Mouse (Mus musculus): ENCODE measurements around the gene Unc79. TPM values are rescaled to one million over a fixed set of nuclear protein-coding genes. Genes with fewer than 3 reads are reported as not detected.
A peak's percentile ranks its signal among the peaks of the same experiment; 100 is the strongest.

Unc79 gene
- polyA plus RNA-seq, 1 experiment: not detected

DNA sequence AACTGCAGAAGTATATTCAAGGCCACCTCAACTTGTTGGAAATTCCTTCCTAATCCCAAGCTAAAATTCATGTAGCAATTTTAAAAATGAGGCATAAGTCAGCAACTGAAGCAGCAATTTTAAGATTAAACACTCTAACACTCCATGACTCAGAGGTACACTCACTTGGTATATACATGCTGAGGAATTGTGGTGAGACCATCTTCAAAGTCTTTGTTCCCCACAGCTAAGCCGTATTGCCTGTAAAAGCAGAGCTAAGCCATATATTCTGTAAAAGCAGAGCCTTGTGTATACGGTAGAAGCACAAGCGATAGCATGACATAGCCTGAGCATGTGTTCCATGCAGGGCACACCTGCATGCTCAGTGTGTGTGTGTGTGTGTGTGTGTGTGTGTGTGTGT is 206.7 kb downstream of the Unc79 start:
- H3K4me3 ChIP-seq (ENCODE audit: insufficient read depth, low read depth, low read length): no peak overlapping the region
- H3K27ac ChIP-seq (ENCODE audit: insufficient read depth, low read depth, low read length): no peak overlapping the region
- TF ChIP-seq CTCF (IDR thresholded peaks at IDR 0.05; ENCODE audit: insufficient read depth, low read depth, low read length) (no peak), POLR2A (IDR thresholded peaks at IDR 0.05; ENCODE audit: insufficient read depth, low read depth, low read length) (no peak)
- WGBS: 63% methylated on average over 3 of the region's 3 CpGs
- H3K4me1 ChIP-seq (ENCODE audit: control insufficient read depth, insufficient read depth, low read length): peaks cover 20% of the 10 kb centered on the region

DNA sequence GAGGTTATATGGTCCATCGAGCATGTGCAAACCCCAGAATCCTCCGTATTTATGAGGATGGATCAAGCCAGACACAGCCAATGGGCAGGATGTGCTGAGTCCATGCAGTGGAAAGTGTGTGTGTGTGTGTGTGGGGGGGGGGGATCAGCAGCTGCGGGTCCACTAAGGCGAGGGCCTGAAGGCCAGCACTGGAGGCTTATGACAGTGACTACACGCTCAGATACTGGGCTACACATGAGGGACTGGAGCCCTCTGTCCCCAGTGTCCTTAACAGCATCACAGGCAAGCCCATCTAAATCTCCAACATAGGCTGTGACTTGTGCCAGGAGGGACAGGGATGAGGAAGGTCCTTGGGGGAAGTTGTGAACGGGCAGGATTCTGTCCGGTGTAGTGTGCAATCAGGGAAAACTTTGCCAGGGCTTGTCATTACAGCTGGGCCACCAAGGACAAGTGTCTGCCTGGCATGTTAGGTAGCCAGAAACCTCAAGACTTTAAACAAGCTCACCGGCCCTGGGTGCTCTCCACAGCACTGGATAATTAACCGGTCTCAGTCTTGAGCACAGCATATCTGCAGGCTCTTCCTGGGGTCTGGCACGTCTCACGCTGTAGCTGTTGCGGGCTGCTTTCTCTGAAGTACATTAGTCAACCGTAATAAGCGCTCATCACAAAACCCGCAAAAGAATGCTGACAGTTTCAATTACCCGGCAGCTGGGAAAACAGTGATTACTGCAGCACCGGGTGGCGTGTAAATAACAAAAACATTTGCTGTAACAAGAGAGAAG is 208.7 kb downstream of the Unc79 start:
- Histone ChIP-seq H3K27ac (ENCODE audit: insufficient read depth, low read depth, low read length) (peak overlapping the region; percentile 85), H3K4me3 (ENCODE audit: insufficient read depth, low read depth, low read length) (no peak overlapping the region), H3K4me1 (ENCODE audit: control insufficient read depth, insufficient read depth, low read length) (peaks cover 23% of the 10 kb centered on the region)
- 27% methylated on average over 18 of the region's 18 CpGs for WGBS
- TF ChIP-seq POLR2A (IDR thresholded peaks at IDR 0.05; ENCODE audit: insufficient read depth, low read depth, low read length): no peak
- TF ChIP-seq CTCF (IDR thresholded peaks at IDR 0.05; ENCODE audit: insufficient read depth, low read depth, low read length): no peak

DNA sequence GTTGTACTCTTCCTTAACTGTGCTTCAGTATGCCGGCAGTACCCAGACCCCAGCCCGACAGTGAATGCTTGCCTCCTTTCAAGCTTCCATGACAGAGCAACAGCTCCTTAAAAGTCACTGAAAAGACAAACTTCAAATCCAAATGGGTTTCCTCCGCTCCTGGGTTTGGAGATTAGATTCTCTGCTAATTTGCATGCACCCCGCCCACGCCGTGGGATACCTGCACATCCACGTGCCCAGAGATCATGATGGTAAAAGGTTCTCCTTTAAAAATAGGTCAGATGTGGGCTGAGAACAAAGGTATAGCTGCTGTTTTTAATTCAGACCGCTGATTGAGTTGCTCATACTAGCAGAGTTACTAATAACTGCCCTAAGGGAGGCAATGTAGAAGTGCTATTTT is 210.4 kb downstream of the Unc79 start:
- WGBS: 74% methylated on average over 8 of the region's 8 CpGs

DNA sequence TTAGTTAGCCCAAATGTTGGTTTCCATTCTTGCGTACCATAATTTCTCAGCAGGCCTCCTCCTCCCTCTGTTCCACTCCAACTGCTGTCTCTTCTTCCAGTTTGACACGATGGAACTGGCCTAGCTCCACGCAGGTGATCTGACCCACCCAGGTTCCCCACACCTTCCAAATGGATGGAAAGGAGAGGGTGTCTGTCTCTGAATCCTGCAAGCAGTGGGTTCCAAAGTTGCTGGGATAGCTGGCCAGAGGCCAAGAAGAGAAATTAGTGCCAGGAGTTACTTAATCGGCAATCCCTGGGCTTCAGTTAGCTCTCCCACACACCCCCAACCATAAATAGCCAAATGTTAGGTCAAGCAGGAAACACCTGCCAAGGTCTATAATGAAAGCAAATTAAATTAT is 212.1 kb downstream of the Unc79 start:
- peaks cover 30% of the 10 kb centered on the region for H3K4me1 ChIP-seq (ENCODE audit: control insufficient read depth, insufficient read depth, low read length)
- TF ChIP-seq CTCF (IDR thresholded peaks at IDR 0.05; ENCODE audit: insufficient read depth, low read depth, low read length): no peak
- TF ChIP-seq POLR2A (IDR thresholded peaks at IDR 0.05; ENCODE audit: insufficient read depth, low read depth, low read length): no peak
- H3K4me3 ChIP-seq (ENCODE audit: insufficient read depth, low read depth, low read length): no peak overlapping the region
- 77% methylated on average over 4 of the region's 4 CpGs for WGBS
- no peak overlapping the region for H3K27ac ChIP-seq (ENCODE audit: insufficient read depth, low read depth, low read length)

More for the DNA sequence above, 210.4 kb downstream of the Unc79 start:
- Histone ChIP-seq H3K27ac (ENCODE audit: insufficient read depth, low read depth, low read length) (no peak overlapping the region), H3K4me1 (ENCODE audit: control insufficient read depth, insufficient read depth, low read length) (peaks cover 23% of the 10 kb centered on the region), H3K4me3 (ENCODE audit: insufficient read depth, low read depth, low read length) (no peak overlapping the region)
- TF ChIP-seq POLR2A (IDR thresholded peaks at IDR 0.05; ENCODE audit: insufficient read depth, low read depth, low read length) (no peak), CTCF (IDR thresholded peaks at IDR 0.05; ENCODE audit: insufficient read depth, low read depth, low read length) (no peak)

DNA sequence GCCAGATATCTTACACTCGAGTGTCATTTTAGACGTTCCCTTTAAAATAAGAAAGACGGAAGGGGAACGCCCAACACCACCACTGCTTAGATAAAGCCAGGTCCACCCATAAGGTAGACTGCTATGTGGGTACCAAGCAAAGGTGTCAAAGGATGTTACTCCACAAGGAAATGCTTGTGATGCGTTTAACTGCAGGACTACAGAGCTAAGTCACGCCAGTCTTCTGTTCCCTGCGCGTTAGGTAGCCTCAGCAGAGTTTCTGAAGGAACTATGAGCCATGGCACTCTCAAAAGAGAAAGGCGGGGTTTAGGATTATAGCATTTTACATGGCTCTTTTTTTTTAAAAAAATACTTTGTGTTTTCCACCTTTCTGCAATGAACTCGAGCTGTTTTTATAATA is 214.9 kb downstream of the Unc79 start:
- 92% methylated on average over 10 of the region's 10 CpGs for WGBS

DNA sequence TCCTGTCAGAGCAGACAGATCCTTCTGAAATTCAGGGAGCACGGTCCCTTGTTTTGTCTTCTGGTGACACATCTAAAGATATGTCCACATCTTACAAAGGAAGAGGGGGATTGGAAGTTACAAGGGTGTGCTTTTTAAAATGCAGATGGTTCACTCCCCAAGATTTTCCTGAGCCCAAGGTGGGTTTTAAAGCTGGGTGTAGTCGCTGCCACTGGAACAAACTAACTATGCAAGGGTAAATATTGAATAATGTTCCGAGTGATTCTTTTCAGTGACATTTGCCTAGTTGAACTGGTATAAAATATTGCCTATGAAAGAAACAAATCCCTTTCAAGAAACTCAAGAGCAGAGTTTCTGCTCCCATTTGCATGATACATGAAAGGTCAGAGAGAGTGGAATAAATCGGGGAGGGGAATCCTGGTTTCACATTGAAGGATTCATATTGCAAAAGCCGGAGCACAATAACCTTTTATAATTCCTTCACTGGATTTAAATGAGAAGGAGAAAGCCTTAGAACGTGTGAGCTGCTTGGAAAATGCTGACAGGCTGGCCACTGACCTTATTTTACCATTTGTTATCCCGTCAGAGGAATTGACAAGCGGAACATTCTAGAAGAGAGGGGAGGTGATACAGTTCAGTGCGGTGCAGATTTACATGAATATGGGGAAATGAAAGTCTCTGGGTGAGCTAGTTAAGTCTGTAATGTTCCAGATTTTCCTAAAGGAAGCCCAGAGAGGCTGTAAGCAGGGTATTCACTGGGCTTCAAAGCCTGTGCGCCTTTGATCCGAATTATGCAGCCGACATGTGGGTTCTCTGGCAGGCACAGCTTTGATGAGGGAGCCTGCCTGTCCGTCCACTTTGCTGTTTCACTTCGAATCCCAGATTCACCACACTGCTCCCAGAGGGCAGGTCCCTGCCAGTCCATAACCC is 215.7 kb downstream of the Unc79 start:
- TF ChIP-seq POLR2A (IDR thresholded peaks at IDR 0.05; ENCODE audit: insufficient read depth, low read depth, low read length) (no peak), CTCF (IDR thresholded peaks at IDR 0.05; ENCODE audit: insufficient read depth, low read depth, low read length) (no peak)
- H3K4me3 ChIP-seq (ENCODE audit: insufficient read depth, low read depth, low read length): no peak overlapping the region
- 67% methylated on average over 14 of the region's 14 CpGs for WGBS
- peaks cover 17% of the 10 kb centered on the region for H3K4me1 ChIP-seq (ENCODE audit: control insufficient read depth, insufficient read depth, low read length)
- no peak overlapping the region for H3K27ac ChIP-seq (ENCODE audit: insufficient read depth, low read depth, low read length)

More for the DNA sequence above, 214.9 kb downstream of the Unc79 start:
- no peak overlapping the region for H3K4me3 ChIP-seq (ENCODE audit: insufficient read depth, low read depth, low read length)
- no peak for TF ChIP-seq POLR2A (IDR thresholded peaks at IDR 0.05; ENCODE audit: insufficient read depth, low read depth, low read length)
- no peak for TF ChIP-seq CTCF (IDR thresholded peaks at IDR 0.05; ENCODE audit: insufficient read depth, low read depth, low read length)
- H3K27ac ChIP-seq (ENCODE audit: insufficient read depth, low read depth, low read length): no peak overlapping the region
- peaks cover 22% of the 10 kb centered on the region for H3K4me1 ChIP-seq (ENCODE audit: control insufficient read depth, insufficient read depth, low read length)

DNA sequence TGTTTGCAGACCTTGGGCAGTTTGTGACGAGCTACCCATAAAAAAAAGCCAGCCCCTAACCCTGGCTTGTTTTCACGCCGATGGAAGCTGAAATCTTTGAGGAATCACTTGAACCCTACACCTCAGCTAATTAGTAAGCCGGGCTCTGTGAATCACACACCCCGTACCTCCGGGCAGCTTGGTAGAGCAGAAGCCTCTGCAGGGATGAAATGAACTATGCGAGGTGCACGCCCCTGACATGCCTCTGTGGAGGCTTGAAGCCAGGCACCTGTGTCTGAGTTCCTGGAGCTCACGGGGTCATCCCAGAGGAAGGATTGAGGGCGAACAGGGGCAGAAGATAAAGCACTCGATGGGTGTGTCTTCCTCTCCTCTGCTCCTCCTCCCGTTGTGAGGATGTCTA is 220.2 kb downstream of the Unc79 start:
- Histone ChIP-seq H3K4me1 (ENCODE audit: control insufficient read depth, insufficient read depth, low read length) (peaks cover 13% of the 10 kb centered on the region), H3K27ac (ENCODE audit: insufficient read depth, low read depth, low read length) (no peak overlapping the region), H3K4me3 (ENCODE audit: insufficient read depth, low read depth, low read length) (no peak overlapping the region)
- TF ChIP-seq CTCF (IDR thresholded peaks at IDR 0.05; ENCODE audit: insufficient read depth, low read depth, low read length) (no peak), POLR2A (IDR thresholded peaks at IDR 0.05; ENCODE audit: insufficient read depth, low read depth, low read length) (no peak)
- 81% methylated on average over 12 of the region's 12 CpGs for WGBS

DNA sequence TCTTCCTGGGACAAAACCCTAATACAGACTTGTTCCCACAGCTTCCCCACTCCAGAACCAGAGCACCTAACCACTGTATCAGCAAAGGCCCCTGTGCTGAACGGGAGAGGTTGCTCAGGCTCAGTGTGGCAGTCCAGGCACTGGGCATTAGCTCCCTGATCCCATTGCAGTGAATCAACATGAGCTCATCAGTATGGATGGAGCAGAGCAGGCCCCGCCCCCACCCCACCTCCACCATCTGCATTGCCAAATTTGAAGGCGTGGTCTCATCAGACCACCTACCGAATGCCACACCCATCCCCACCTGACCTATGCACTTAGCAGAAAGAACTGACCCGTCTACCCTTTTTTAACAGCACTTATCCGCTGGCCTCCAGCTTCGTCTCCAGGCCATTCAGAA is 234.4 kb downstream of the Unc79 start:
- H3K27ac ChIP-seq (ENCODE audit: insufficient read depth, low read depth, low read length): no peak overlapping the region
- TF ChIP-seq CTCF (IDR thresholded peaks at IDR 0.05; ENCODE audit: insufficient read depth, low read depth, low read length): no peak
- no peak for TF ChIP-seq POLR2A (IDR thresholded peaks at IDR 0.05; ENCODE audit: insufficient read depth, low read depth, low read length)
- 50% methylated on average over 7 of the region's 7 CpGs for WGBS
- peaks cover 7% of the 10 kb centered on the region for H3K4me1 ChIP-seq (ENCODE audit: control insufficient read depth, insufficient read depth, low read length)
- no peak overlapping the region for H3K4me3 ChIP-seq (ENCODE audit: insufficient read depth, low read depth, low read length)

DNA sequence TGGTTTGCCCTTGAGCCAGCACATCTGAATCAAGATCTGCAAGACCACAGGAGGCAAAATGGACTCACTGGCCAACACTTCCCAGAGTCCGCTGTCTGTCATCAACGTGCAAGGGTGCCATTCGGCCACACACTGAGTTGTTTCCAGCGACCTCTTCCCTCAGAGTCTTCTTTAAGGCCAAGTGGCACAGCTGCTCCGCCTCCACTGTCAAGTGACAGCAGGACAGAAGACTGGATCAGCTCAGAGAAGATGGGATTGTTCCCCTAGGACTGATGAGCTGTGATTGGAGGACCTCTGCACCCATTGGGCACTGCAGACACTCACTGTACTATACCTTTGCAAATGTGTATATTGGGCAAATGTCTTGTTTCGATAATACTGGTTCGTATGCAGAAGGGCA is 238.4 kb downstream of the Unc79 start:
- no peak overlapping the region for H3K4me3 ChIP-seq (ENCODE audit: insufficient read depth, low read depth, low read length)
- 77% methylated on average over 7 of the region's 7 CpGs for WGBS
- no peak for TF ChIP-seq POLR2A (IDR thresholded peaks at IDR 0.05; ENCODE audit: insufficient read depth, low read depth, low read length)
- no peak for TF ChIP-seq CTCF (IDR thresholded peaks at IDR 0.05; ENCODE audit: insufficient read depth, low read depth, low read length)
- H3K27ac ChIP-seq (ENCODE audit: insufficient read depth, low read depth, low read length): no peak overlapping the region
- H3K4me1 ChIP-seq (ENCODE audit: control insufficient read depth, insufficient read depth, low read length): peaks cover 22% of the 10 kb centered on the region
